Mouse (Mus musculus) kidney, adult 11 months (tissue): ENCODE measurements at regions not wholly inside any gene's neighbourhood (a gene's known extent, or its start where the extent isn't known, plus 50 kb on each side); places are given as distances from the start of the nearest gene placed in this dataset.
A peak's percentile ranks its signal among the peaks of the same experiment; 100 is the strongest.

Experiments
- DNase-seq: peaks from one replicate; pipeline ENCODE4 v3.0.0; 2022

- DNase-seq, result peak; percentile 35
These were observed 68.2 kb downstream of the Il12a start for GRCm38 (mm10) chr3:68758609-68759008.

- peak; percentile 28 for DNase-seq
These were observed 68.9 kb downstream of the Il12a start for GRCm38 (mm10) chr3:68759375-68759774.

- no peak for DNase-seq
These were observed 70.4 kb downstream of the Il12a start for GRCm38 (mm10) chr3:68760806-68761205.

- no peak for DNase-seq
These were observed 70.8 kb downstream of the Il12a start for GRCm38 (mm10) chr3:68761242-68761625.

GRCm38 (mm10) chr3:68761626-68762331 is 71.3 kb downstream of the Il12a start:
- DNase-seq, result peak; percentile 23

- no peak for DNase-seq
These were observed 72.5 kb downstream of the Il12a start for GRCm38 (mm10) chr3:68762988-68763387.

- no peak for DNase-seq
These were observed 73.9 kb downstream of the Il12a start for GRCm38 (mm10) chr3:68764336-68764735.

GRCm38 (mm10) chr3:68764917-68765598 is 74.6 kb downstream of the Il12a start:
- peak; percentile 36 for DNase-seq

- no peak for DNase-seq
These were observed 81.1 kb downstream of the Il12a start for GRCm38 (mm10) chr3:68771579-68771978.

- no peak for DNase-seq
These were observed 87.4 kb downstream of the Il12a start for GRCm38 (mm10) chr3:68777801-68778200.

GRCm38 (mm10) chr3:68778354-68779040 is 88.1 kb downstream of the Il12a start:
- DNase-seq, result no peak

GRCm38 (mm10) chr3:68780843-68781242 is 88.5 kb upstream of the 1110032F04Rik start:
- no peak for DNase-seq

- DNase-seq, result peak; percentile 43
These were observed 87.9 kb upstream of the 1110032F04Rik start for GRCm38 (mm10) chr3:68781466-68781865.

- DNase-seq, result no peak
These were observed 87.0 kb upstream of the 1110032F04Rik start for GRCm38 (mm10) chr3:68782363-68782762.

- no peak for DNase-seq
These were observed 85.5 kb upstream of the 1110032F04Rik start for GRCm38 (mm10) chr3:68783666-68784416.

GRCm38 (mm10) chr3:68786771-68787170 is 82.6 kb upstream of the 1110032F04Rik start:
- DNase-seq, result no peak

- no peak for DNase-seq
These were observed 81.8 kb upstream of the 1110032F04Rik start for GRCm38 (mm10) chr3:68787385-68788175.

GRCm38 (mm10) chr3:68789491-68789890 is 79.9 kb upstream of the 1110032F04Rik start:
- no peak for DNase-seq

GRCm38 (mm10) chr3:68790466-68790865 is 78.9 kb upstream of the 1110032F04Rik start:
- no peak for DNase-seq

- no peak for DNase-seq
These were observed 76.5 kb upstream of the 1110032F04Rik start for GRCm38 (mm10) chr3:68792883-68793282.

GRCm38 (mm10) chr3:68793923-68794322 is 75.5 kb upstream of the 1110032F04Rik start:
- DNase-seq, result no peak

- DNase-seq, result no peak
These were observed 74.9 kb upstream of the 1110032F04Rik start for GRCm38 (mm10) chr3:68794380-68795014.
